Mouse (Mus musculus) embryonic facial prominence, embryonic 10.5 days (tissue): ENCODE results near the gene Arpc2. TPM values are rescaled to one million over a fixed set of nuclear protein-coding genes. Genes with fewer than 3 reads are reported as not detected.

ENCODE experiments used
- DNase-seq: peaks from one replicate; pipeline ENCODE4 v3.0.0-alpha.2; 2017; ENCODE audit warnings: low spot score
- H3K27ac ChIP-seq: fragments of 300-500 bp; sonication (generic); replicated peaks from 2 replicates; pipeline ENCODE4 v1.5.1; 2016; ENCODE audit warnings: mild to moderate bottlenecking
- H3K27me3 ChIP-seq: fragments of 300-500 bp; sonication (generic); replicated peaks from 2 replicates; pipeline ENCODE4 v1.6.1; 2016; ENCODE audit warnings: low read depth, mild to moderate bottlenecking; ENCODE audit not compliant: poor library complexity, severe bottlenecking
- H3K36me3 ChIP-seq: fragments of 300-500 bp; sonication (generic); replicated peaks from 2 replicates; pipeline ENCODE4 v1.6.1; 2016; ENCODE audit warnings: mild to moderate bottlenecking, moderate library complexity
- H3K4me1 ChIP-seq: fragments of 300-500 bp; sonication (generic); 2 replicates; pipeline ENCODE4 v1.6.1; 2016
- H3K4me3 ChIP-seq: fragments of 300-500 bp; sonication (generic); 2 replicates; pipeline ENCODE4 v1.5.1; 2016; ENCODE audit warnings: mild to moderate bottlenecking, moderate library complexity
- H3K9me3 ChIP-seq: fragments of 300-500 bp; sonication (generic); 2 replicates; pipeline ENCODE4 v1.6.1; 2016; ENCODE audit warnings: mild to moderate bottlenecking
- WGBS: fragments of 180-500 bp; shearing (Covaris S2); methylation state at CpG from one replicate; pipeline ENCODE4 v1.1.7; 2016; 5-methylcytosine and 5-hydroxymethylcytosine counted together
- microRNA counts: library from miRNA; unstranded; fragments of <30 nt; microRNA quantifications from one replicate; lab custom pipeline; 2017
- microRNA-seq: library from miRNA; unstranded; fragments of <30 nt; microRNA quantifications from one replicate; pipeline ENCODE4, GENCODE M21; 2017
- polyA plus RNA-seq: library from polyadenylated mRNA; unstranded; fragments of >200 nt; fragmentation: Nextera tagmentation; extraction: Ambion mirVana; gene quantifications from 2 replicates; pipeline ENCODE4 v1.2.1, GENCODE M21; 2016

Gene Arpc2
- polyA plus RNA-seq, 1 experiment from 2014 or later: 359 TPM

DNA sequence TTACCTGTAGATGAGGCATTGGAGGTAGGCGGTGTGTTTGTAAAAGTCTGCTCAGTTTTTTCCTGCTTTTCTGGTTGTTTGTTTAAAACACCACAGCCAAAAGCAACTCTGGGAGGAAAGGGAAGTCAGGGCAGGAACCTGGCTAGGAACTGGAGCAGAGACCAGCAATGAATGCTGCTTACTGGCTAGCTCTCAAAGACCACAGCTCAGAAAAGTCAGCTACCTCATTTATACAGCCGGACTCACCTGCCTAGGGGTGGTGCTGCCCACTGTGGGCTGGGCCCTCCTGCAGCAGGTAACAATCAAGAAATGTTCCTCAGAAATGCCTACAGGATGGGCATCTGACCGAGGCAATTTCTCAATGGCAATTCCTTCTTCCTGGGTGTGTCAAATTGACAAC is 78.9 kb downstream of the Arpc2 start:
- Histone ChIP-seq H3K4me1 (peaks cover 8% of the 10 kb centered on the region), H3K27ac (no peak overlapping the region), H3K9me3 (no peaks in the 10 kb centered on the region), H3K36me3 (no peaks in the 10 kb centered on the region), H3K27me3 (no peaks in the 10 kb centered on the region), H3K4me3 (no peak overlapping the region)
- no peak for DNase-seq
- 90% methylated on average over 3 of the region's 3 CpGs for WGBS

DNA sequence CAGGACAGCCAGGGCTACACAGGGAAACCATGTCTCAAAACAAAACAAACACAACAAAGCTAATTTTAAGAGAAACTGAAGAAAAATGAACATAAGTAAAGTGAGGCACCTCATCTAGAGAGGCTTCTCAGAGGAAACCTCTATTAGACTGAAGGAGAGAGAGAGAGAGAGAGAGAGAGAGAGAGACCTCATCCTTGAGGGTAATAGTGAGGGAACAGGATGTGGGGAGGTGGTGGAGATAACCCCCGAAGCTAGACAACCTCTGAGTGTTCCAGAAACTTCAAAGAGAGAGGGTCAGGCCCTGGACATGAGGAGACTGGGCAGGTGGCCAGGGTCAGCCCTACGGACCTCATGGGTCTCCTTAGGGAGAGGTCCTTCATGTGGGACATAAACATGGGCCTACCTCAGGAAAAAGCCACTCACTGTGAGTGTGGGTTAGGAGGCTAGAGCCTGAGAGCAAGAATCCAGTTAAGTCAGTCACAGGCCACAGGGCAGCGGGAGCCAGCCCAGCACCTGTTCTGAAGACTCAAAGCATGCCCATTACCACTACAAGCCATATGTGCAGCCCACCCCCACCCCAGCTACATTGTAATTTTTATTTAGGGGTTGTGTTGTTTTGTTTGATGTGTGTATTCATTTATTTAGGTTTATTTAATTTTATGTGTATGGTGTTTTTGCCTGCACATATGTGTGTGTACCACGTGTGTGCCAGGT is 80.4 kb downstream of the Arpc2 start:
- H3K4me1 ChIP-seq: 0 out of 2 replicates have a peak, but pooled peaks cover 5% of the 10 kb centered on the region
- 80% methylated on average over 4 of the region's 4 CpGs for WGBS

More for the DNA sequence above, 80.4 kb downstream of the Arpc2 start:
- H3K4me3 ChIP-seq: no peak overlapping the region
- no peaks in the 10 kb centered on the region for H3K36me3 ChIP-seq
- H3K9me3 ChIP-seq: no peaks in the 10 kb centered on the region
- no peaks in the 10 kb centered on the region for H3K27me3 ChIP-seq
- H3K27ac ChIP-seq: no peak overlapping the region
- no peak for DNase-seq

MicroRNA genes within 50 kb of the gene (microRNA counts, 519-probe panel; counts per million panel counts)
- microRNA mmu-miR-1928 (lab: Ali Mortazavi, UCI): 188 counts per million, percentile 57 among the panel's probes with 10 or more counts

Small RNA genes lying within 50 kb of the gene (microRNA-seq; reads per million reads assigned to microRNA genes)
- gene Mir1928: not detected

Other genes starting within 250 kb of the Arpc2 start
- gene Tns1, start 111.6 kb upstream of the Arpc2 start, polyA plus RNA-seq: 27.4 and 30.4 TPM in 2 replicates
- 0.06 and 0.15 TPM in 2 replicates for gene Rufy4, start 110.5 kb upstream of the Arpc2 start, polyA plus RNA-seq
- 0.05 and 0.22 TPM in 2 replicates for gene Cxcr2, start 82.1 kb upstream of the Arpc2 start, polyA plus RNA-seq
- not detected in 2 replicates for gene Cxcr1, start 41.5 kb upstream of the Arpc2 start, polyA plus RNA-seq
- gene Gpbar1, start 42.5 kb downstream of the Arpc2 start, polyA plus RNA-seq: 0.41 and 0.70 TPM in 2 replicates
- gene Aamp, start 48.7 kb downstream of the Arpc2 start, polyA plus RNA-seq: 259 and 262 TPM in 2 replicates
- 108 and 109 TPM in 2 replicates for gene Pnkd, start 48.8 kb downstream of the Arpc2 start, polyA plus RNA-seq
- gene Tmbim1, start 69.5 kb downstream of the Arpc2 start, polyA plus RNA-seq: 12.4 and 12.5 TPM in 2 replicates
- 0.22 and 0.28 TPM in 2 replicates for gene Catip, start 126.0 kb downstream of the Arpc2 start, polyA plus RNA-seq
- 1.7 and 2.1 TPM in 2 replicates for gene Slc11a1, start 139.1 kb downstream of the Arpc2 start, polyA plus RNA-seq
- gene Ctdsp1, start 155.4 kb downstream of the Arpc2 start, polyA plus RNA-seq: 42.2 and 49.0 TPM in 2 replicates
- 0.26 and 0.37 TPM in 2 replicates for gene Vil1, start 173.3 kb downstream of the Arpc2 start, polyA plus RNA-seq